Mouse (Mus musculus) cerebellum, adult 2 months (tissue): ENCODE measurements around the gene C1qb. TPM values are rescaled to one million over a fixed set of nuclear protein-coding genes. Genes with fewer than 3 reads are reported as not detected.

Experiments used
- DNase-seq, 2 experiments: peaks; one replicate each; pipeline ENCODE4 v3.0.0; 2021
- H3K27ac ChIP-seq: fragments of 200-500 bp; 2 replicates; pipeline ENCODE4 v1.5.1; 2012; ENCODE audit warnings: low read length, control low read depth, inconsistent platforms; ENCODE audit not compliant: insufficient read depth
- H3K27me3 ChIP-seq: fragments of 200-500 bp; 2 replicates; pipeline ENCODE4 v1.6.1; 2012; ENCODE audit warnings: inconsistent platforms, mild to moderate bottlenecking, low read length, moderate library complexity; ENCODE audit not compliant: control insufficient read depth, insufficient read depth
- H3K4me1 ChIP-seq: fragments of 200-500 bp; 2 replicates; pipeline ENCODE4 v1.6.1; 2011; ENCODE audit warnings: low read length; ENCODE audit not compliant: control insufficient read depth, insufficient read depth
- H3K4me3 ChIP-seq: fragments of 200-500 bp; replicated peaks from 2 replicates; pipeline ENCODE3; 2011; ENCODE audit warnings: mild to moderate bottlenecking, low read depth, low read length, control low read depth; ENCODE audit not compliant: insufficient read depth
- CTCF ChIP-seq: fragments of 200-500 bp; IDR thresholded peaks from 2 replicates; pipeline ENCODE4 v1.5.1; 2011; ENCODE audit warnings: low read depth, mild to moderate bottlenecking, control low read depth, low read length, moderate library complexity, borderline replicate concordance; ENCODE audit not compliant: insufficient read depth
- POLR2A ChIP-seq: fragments of 200-500 bp; IDR thresholded peaks from 2 replicates; pipeline ENCODE4 v1.6.1; 2011; ENCODE audit warnings: low read length, control low read depth, borderline replicate concordance; ENCODE audit not compliant: insufficient read depth
- WGBS: fragments of 180-500 bp; shearing (Covaris S2); methylation state at CpG from one replicate; pipeline ENCODE4 v1.1.7; 2018; 5-methylcytosine and 5-hydroxymethylcytosine counted together
- polyA plus RNA-seq: library from polyadenylated mRNA; depleted of rRNA; stranded (reverse); fragments of >200 nt; gene quantifications from 2 replicates; pipeline ENCODE4 v1.2.3, GENCODE M21; 2012

The C1qb gene
- polyA plus RNA-seq, 1 experiment = 46.8 TPM

DNA sequence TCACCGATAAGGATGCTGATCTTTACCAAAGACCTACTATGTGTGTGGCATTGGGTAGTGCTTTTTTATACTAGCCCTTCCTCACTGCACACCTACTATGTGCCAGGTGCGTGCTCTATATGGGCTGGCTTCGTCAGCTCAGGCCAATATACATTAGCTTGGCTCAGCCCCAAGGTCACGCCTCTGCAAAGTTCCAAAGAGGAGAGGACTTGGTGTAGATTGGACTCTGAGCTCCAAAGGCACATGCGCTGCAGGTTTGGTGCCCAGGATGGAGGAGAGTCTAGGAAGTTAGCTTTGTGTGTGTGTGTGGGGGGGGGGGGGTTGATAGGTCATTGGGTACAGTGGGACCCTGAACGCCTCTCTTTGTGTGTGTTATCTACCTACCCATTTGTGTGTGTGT, 17.6 kb downstream of the C1qb start:
- 66% methylated on average over 6 of the region's 6 CpGs for WGBS
- TF ChIP-seq CTCF (no peak), POLR2A (no peak)
- no peaks in the 10 kb centered on the region for H3K27me3 ChIP-seq
- H3K27ac ChIP-seq = no peak overlapping the region
- H3K4me3 ChIP-seq = no peak overlapping the region
- no peak for DNase-seq
- peaks cover 7% of the 10 kb centered on the region; the same call in 1 of the 2 replicates for H3K4me1 ChIP-seq

- DNase-seq = peak; percentile 39 to 42
- Histone ChIP-seq H3K27me3 (no peaks in the 10 kb centered on the region), H3K4me1 (peaks cover 7% of the 10 kb centered on the region; the same call in 1 of the 2 replicates), H3K4me3 (no peak overlapping the region), H3K27ac (no peak overlapping the region)
- WGBS = 20% methylated on average over 11 of the region's 12 CpGs
- TF ChIP-seq POLR2A = no peak
- TF ChIP-seq CTCF = no peak
Measured at GRCm38 (mm10) chr4:136867690-136868345, 18.2 kb downstream of the C1qb start.

GRCm38 (mm10) chr4:136865531-136865930, 20.5 kb downstream of the C1qb start:
- 73% methylated on average over 5 of the region's 5 CpGs for WGBS
- H3K4me1 ChIP-seq = peaks cover 7% of the 10 kb centered on the region; the same call in 1 of the 2 replicates
- H3K4me3 ChIP-seq = no peak overlapping the region
- H3K27me3 ChIP-seq = no peaks in the 10 kb centered on the region
- TF ChIP-seq POLR2A = no peak
- no peak for TF ChIP-seq CTCF
- no peak overlapping the region for H3K27ac ChIP-seq
- no peak for DNase-seq

DNA sequence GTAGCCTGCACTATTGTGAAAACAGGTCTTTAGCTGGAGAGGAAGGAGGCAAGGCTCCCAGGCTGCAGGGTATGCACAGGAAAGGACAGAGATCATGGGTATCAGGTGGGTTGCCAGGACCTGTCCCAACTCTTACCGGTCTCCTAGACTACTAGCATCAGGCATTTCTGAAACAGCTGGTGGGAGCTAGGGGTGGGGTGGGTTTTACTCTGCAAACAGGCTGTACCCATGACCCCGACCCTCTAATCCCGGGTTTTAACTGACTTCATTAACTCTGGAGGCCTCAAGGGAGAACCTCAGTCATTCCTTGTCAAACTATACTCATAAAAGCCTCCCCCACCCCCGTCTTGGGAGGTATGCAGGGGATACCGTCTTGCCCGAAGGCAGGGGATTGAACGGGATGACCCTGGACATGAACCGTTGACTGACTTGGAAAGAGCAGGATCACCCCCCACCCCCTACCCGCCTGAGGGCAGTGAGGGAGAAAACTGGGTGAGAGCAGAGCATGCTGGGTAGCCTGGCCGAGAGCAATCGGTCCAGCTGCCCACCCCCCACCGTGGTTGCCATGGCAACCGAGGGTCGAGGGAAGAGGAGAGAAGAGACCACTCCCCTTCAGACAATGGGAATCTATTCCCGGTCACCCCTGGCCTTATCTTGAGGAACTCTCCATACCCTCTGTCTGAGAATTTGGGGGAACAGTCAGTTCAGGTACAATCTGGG, 21.1 kb downstream of the C1qb start:
- 28% methylated on average over 15 of the region's 15 CpGs for WGBS
- H3K27ac ChIP-seq = no peak overlapping the region
- no peak for DNase-seq
- H3K4me3 ChIP-seq = no peak overlapping the region
- no peaks in the 10 kb centered on the region for H3K27me3 ChIP-seq
- H3K4me1 ChIP-seq = peaks cover 7% of the 10 kb centered on the region; the same call in 1 of the 2 replicates
- TF ChIP-seq CTCF (no peak), POLR2A (no peak)

DNA sequence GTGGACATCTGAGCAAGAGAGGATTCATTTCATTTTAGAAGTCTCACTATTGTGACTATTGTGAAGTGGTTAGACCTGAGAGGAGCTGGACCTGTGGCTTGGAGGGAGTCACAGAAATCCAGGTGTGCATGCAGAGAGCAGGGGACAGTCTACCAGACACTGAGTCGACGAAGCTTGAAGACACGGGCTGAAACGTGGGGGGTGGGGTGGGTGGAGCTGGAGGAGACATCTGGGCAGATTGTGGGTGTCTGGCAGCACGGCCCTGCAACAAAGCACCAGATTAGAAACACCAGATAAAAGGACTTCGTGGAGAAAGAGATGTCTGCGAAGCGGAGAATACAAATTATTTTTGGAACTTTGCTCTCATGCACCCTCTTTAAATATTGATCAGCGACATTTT, 22.5 kb downstream of the C1qb start:
- DNase-seq = no peak
- H3K4me3 ChIP-seq = no peak overlapping the region
- TF ChIP-seq POLR2A = no peak
- no peaks in the 10 kb centered on the region for H3K27me3 ChIP-seq
- H3K27ac ChIP-seq = no peak overlapping the region
- WGBS = 54% methylated on average over 9 of the region's 9 CpGs
- peaks cover 7% of the 10 kb centered on the region; the same call in 1 of the 2 replicates for H3K4me1 ChIP-seq

- Histone ChIP-seq H3K4me3 (no peak overlapping the region), H3K4me1 (no peaks in the 10 kb centered on the region), H3K27me3 (no peaks in the 10 kb centered on the region), H3K27ac (no peak overlapping the region)
- no peak for TF ChIP-seq CTCF
- TF ChIP-seq POLR2A = no peak
- WGBS = 95% methylated on average over 2 of the region's 2 CpGs
- no peak for DNase-seq
Measured at GRCm38 (mm10) chr4:136862411-136862810, 23.6 kb downstream of the C1qb start.

DNA sequence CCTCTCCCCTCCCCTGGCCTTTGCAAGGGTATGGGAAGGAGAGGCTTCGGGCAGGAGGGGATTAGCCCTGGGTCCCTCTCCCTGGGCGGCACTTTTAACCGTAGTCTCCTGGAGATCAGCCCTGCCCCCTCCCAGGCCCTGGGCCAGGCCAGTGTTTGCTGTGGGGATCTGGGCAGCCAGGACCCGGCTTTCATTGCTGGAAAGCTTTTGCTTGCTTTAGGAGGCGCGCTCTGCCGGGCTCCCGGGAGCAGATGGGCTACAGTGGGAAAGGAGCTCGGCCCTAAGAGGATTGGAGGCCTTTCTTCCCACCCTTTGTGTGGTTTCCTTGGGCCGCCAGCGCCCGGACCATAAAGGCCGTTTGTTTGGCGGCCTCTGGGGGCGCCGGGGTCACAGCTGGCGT, 24.2 kb downstream of the C1qb start:
- no peak overlapping the region for H3K27ac ChIP-seq
- H3K4me1 ChIP-seq = no peaks in the 10 kb centered on the region
- TF ChIP-seq CTCF = no peak
- no peak for TF ChIP-seq POLR2A
- WGBS = 29% methylated on average over 17 of the region's 17 CpGs
- no peak for DNase-seq
- H3K4me3 ChIP-seq = no peak overlapping the region
- H3K27me3 ChIP-seq = no peaks in the 10 kb centered on the region

DNA sequence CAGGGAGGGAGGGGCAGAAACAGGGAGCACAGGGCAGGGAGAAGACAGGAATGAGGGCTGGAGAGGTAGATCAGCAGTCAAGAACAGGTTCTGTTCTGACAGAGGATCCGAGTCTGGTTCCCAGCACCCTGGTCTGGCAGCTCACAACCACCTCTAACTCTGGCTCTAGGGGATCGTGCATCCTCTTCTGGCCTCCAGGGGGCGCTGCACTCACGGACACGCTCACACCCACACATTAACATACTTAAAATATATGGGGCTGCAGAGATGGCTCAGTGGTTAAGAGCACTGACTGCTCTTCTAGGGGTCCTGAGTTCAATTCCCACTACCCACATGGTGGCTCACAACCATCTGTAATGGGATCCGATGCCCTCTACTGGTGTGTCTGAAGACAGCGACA, 26.0 kb downstream of the C1qb start:
- TF ChIP-seq POLR2A (no peak), CTCF (0 out of 2 replicates have a peak, but pooled peaks have one; percentile 4)
- DNase-seq = no peak
- H3K4me1 ChIP-seq = no peaks in the 10 kb centered on the region
- H3K27me3 ChIP-seq = no peaks in the 10 kb centered on the region
- WGBS = 86% methylated on average over 7 of the region's 7 CpGs
- H3K4me3 ChIP-seq = no peak overlapping the region
- H3K27ac ChIP-seq = no peak overlapping the region
